Mouse (Mus musculus) splenic B cell, adult 2 months (primary cell): Measurements from ENCODE around the gene Aifm3.
A peak's percentile ranks its signal among the peaks of the same experiment; 100 is the strongest.

Experiments
- DNase-seq: peaks from one replicate; pipeline ENCODE4 v3.0.0-alpha.2; 2011; ENCODE audit warnings: low read depth, low spot score
- H3K27me3 ChIP-seq: 2 replicates; pipeline ENCODE4 v1.6.1; 2012; ENCODE audit warnings: mild to moderate bottlenecking, low read length, moderate library complexity, mixed read lengths; ENCODE audit not compliant: control insufficient read depth, poor library complexity, insufficient read depth, severe bottlenecking
- H3K36me3 ChIP-seq: 2 replicates; pipeline ENCODE4 v1.6.1; 2012; ENCODE audit warnings: mild to moderate bottlenecking, low read length, moderate library complexity, mixed read lengths; ENCODE audit not compliant: control insufficient read depth, poor library complexity, insufficient read depth, severe bottlenecking

The Aifm3 gene

DNA sequence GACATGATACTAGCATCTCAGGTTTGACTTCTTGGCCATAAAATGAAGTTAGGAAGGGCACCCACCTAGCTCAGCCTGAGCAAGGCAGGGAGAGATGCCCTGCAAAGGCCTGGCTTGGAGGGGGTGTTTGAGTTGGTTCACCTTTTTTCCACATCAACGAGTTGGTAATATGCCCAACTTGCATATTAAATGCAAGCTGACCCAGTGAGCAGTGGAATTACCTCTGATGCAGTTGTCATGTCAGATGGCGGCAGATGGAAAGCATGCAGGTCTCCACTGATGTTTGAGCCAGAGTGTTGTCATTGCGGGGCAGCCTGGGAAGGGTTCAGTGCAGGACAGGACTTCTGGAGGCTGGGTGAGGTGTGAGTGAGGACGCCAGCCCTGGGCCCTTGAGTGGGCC, 22.0 kb downstream of the Aifm3 start:
- DNase-seq = no peak
- Histone ChIP-seq H3K27me3 (no peaks in the 10 kb centered on the region), H3K36me3 (no peaks in the 10 kb centered on the region)

DNA sequence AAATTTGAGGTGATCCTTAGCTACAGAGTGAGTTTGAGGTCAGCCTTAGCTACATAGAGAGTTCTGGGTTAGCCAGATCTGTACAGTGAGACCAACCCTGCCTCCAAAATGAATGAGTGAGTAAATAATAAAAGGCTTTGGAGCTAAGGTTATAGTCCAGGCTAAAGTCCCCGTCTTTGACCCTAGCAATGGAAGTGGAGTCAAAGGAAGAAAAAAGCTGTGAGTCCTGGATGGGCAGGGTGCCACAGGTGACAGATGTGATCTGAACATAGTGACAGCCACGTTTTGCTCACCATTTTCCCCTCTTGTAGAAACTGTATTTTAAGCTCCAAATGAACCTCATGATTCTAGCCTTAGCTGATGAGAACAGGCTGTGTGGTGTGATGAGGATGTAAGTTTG, 29.5 kb downstream of the Aifm3 start:
- H3K27me3 ChIP-seq = no peaks in the 10 kb centered on the region
- DNase-seq = no peak
- peaks cover 11% of the 10 kb centered on the region for H3K36me3 ChIP-seq

DNA sequence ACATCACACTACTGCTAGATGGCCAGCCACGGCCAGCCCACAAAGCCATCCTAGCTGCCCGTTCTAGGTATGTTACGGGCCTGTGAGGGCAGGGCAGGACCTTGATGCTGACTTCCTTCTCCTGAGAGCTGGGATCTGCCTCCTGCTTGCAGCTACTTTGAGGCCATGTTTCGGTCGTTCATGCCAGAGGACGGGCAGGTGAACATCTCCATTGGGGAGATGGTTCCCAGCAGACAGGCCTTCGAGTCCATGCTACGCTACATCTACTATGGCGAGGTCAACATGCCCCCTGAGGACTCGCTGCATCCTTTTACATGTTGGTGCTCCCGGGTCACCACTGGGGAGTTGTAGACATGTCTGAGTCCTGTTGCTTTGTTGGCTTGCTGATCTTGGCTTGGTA, 34.7 kb downstream of the Aifm3 start:
- H3K27me3 ChIP-seq = no peaks in the 10 kb centered on the region
- DNase-seq = no peak
- H3K36me3 ChIP-seq = peaks cover 10% of the 10 kb centered on the region

DNA sequence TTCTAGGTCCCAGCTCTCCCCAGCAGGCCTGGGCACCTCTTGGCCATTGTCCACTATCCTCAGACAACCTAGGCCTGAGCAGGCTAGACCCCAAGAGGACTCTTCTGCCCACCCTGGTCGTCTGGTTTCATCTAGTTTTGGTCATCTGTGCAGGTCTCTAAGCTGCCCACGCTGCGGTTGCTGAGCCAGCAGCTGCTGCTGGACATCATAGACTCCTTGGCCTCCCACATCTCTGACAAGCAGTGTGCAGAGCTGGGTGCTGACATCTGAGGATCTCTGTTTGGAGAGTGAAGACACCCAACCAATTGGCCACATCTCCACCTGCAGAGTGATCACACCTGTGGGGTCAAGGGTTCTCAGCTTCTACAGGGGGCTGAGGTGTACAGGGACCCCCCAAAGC, 36.1 kb downstream of the Aifm3 start:
- DNase-seq = no peak
- peaks cover 8% of the 10 kb centered on the region for H3K36me3 ChIP-seq
- no peaks in the 10 kb centered on the region for H3K27me3 ChIP-seq

DNA sequence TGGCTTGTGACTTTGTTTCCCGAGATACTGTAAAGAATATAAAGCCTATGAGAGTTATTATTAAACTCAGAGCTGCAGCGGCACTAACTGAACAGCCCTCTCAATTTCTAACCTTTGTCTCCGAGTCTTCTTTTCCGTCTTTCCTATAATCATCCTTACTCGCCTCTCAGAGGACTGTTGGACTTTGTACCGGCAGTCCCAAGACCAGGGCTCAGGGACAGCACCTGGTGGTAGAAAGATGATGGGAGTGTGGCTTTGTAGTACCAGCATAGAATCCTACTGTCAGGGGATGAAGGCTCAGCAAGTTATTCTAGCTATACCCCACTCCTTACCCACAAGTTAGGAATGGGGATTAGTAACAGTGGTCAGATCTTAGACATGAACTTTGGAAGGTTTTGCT, 36.8 kb downstream of the Aifm3 start:
- no peak for DNase-seq
- Histone ChIP-seq H3K27me3 (no peaks in the 10 kb centered on the region), H3K36me3 (peaks cover 4% of the 10 kb centered on the region)

DNA sequence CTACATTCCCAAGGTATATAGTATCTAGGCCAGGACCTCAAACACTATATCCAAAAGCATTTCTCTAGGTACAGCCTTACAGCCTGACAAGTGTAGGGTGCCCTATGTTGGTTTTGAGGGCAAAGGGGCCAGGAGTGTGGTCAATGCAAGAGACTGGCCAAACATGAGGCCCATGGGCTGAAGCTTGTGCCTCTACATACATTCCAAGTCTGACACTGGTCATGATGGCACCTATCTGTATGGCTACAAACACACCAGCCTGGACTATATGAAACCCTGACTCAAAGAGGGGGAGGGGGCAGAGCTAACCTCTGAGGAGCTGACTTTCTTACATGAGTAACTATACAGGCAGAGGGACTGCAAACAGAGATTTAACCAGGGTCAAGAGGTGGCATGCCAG, 38.2 kb downstream of the Aifm3 start:
- DNase-seq = no peak
- Histone ChIP-seq H3K36me3 (peaks cover 2% of the 10 kb centered on the region; the same call in 1 of the 2 replicates), H3K27me3 (no peaks in the 10 kb centered on the region)

DNA sequence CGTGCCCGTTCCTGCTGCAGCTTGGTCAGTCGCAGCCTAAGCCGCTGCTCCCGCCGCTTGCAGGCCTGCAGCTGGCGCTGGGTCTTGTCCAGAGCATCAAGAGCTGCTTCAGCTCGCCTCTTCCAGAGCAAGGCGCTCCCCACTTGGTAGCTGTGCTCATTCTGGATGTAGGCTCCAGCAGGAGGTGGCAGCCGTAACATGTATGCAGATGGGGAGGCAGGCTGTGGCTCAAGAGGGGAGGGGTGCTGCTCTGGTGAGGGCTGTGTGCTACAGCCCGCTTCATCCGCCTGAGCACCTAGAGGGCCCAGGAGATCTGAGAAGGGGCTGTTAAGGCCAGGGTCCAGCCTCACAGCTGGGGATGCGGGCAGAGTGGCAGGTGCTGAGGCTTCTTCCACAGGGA, 38.9 kb downstream of the Aifm3 start:
- H3K36me3 ChIP-seq = peaks cover 2% of the 10 kb centered on the region; the same call in 1 of the 2 replicates
- no peak for DNase-seq
- H3K27me3 ChIP-seq = no peaks in the 10 kb centered on the region

DNA sequence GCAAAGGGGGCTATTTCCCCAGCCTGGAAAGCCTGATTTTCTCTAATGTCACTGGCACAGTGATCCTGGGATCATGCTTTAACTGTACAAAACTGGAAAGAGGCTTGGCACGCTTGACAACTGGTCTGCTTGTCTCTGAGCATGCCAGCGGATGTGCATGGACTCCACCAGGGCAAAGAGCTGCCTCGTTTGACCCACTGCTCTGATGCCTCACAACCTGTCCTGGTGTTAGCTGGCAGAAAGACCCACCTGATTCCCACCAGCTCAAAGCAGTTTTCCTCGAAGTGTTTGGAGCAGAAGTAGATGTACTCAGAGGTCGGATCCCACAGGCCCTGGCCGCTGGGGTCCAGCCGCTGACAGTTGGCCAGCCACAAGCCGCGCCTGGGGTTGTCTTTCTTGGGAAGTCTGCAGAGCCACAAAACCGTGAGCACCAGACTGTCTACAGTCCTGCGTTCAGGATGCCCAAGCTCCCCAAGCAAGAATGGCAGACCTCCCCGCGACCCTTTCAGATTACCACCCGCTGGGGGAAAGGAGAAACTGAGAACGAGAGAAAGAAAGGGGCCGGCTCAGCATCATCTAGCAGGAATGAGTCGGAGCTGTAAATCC, 40.7 kb downstream of the Aifm3 start:
- Histone ChIP-seq H3K36me3 (no peaks in the 10 kb centered on the region; the same call in 1 of the 2 replicates), H3K27me3 (no peaks in the 10 kb centered on the region)
- no peak for DNase-seq

DNA sequence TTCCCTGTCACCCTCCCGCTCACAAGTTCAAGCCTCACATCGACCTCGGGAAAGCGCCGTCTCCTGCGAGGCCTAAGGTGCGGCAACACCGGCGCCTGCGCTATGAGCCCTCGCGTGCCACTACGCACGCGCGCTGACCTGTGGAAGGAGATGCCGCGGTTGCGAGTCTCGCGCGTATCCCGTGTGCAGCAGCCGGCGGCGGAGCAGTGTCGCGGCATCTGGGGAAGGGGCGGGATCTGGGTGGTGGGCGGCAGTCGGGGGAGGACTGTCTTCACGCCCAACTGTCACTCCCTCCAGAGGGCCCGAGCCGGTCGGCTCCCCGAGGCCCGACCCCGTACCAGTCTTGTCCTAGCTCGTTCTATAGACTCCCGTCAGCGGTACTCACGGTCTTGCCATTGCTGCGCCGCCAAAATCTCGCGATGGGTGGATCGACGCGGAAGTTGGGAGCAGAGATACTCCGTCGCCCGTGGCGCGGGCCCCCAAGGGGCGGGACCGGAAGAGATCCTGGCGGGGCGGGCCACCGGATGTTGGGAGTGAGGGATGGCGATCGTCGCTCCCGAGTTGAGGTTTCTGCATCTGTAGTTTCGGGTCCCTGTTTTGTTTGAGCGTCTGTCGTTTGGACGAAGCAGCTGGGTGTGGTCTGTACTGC, 41.4 kb downstream of the Aifm3 start, which contains the start of gene Thap7:
Gene Thap7, minus strand, starts transcription at position 497 of the 649 bp plus-strand sequence.
- peak; percentile 96 for DNase-seq
- Histone ChIP-seq H3K36me3 (no peaks in the 10 kb centered on the region; the same call in 1 of the 2 replicates), H3K27me3 (no peaks in the 10 kb centered on the region)

DNA sequence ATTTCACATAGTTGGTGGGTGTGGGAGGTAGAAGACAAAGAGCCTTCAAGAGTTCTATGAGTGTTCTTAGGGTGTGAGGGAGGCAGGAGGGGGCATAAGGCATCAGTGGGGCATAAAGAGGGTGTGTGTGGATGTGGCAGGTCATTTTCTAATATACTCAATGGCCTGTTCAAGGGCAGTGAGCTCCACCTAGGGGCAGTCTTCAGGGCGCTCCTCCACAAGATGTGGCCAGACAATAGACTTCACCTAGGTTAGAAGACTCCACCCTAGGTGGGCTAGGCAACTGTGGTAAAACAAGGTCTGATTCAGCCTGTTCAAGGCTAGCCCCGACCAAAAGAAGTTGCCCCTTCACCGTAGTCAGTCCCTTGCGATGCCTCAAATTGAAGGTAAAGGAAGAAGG, 42.9 kb downstream of the Aifm3 start:
- Histone ChIP-seq H3K27me3 (no peaks in the 10 kb centered on the region), H3K36me3 (no peaks in the 10 kb centered on the region)
- peak; percentile 54 for DNase-seq

DNA sequence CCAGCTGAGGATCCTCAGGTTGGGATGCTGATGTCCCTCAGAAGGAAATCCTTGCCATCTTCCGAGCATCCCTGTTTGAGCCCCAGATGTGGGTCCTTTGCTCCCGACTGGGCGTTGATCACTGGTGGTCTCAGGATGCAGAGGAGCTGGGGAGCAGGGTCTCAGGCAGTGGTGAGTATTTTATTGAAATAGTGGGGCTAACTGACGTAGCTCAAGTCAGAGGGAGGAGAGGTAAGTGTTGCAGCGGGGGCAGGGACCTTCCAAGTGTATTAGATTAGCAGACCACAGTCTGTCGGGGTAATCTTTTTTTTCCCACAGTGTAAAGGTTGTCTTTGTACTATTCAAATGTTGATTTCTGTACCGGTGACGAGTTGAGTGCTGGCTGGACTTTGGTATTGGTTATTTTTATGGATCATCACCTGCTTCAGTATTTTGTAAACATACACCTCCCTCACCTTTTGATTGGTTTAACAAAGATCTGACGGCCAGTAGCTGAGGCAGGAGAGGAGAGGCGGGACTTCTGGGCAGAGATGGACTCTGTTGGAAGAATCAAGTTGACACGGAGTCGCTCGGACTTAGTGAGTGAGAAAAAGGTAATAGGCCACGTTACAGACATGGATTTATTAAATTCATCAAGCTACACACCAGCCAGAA, 43.4 kb downstream of the Aifm3 start:
- DNase-seq = no peak
- H3K27me3 ChIP-seq = no peaks in the 10 kb centered on the region
- H3K36me3 ChIP-seq = no peaks in the 10 kb centered on the region

DNA sequence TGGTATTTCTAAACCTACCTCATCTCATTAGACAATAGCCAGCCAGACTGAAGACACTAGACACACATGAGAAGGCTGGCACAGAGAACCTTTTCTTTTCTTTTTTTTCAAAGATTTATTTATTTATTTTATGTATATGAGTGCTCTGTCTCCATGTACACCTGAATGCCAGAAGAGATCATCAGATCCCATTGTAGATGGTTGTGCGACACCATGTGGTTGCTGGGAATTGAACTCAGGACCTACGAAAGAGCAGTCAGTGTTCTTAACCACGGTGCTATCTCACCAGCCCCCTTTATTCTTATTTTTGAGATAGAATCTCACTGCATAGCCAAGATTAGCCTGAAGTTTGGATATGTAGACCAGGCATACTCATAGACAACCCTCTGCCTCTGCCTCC, 47.2 kb downstream of the Aifm3 start:
- Histone ChIP-seq H3K36me3 (no peaks in the 10 kb centered on the region), H3K27me3 (no peaks in the 10 kb centered on the region)
- no peak for DNase-seq

DNA sequence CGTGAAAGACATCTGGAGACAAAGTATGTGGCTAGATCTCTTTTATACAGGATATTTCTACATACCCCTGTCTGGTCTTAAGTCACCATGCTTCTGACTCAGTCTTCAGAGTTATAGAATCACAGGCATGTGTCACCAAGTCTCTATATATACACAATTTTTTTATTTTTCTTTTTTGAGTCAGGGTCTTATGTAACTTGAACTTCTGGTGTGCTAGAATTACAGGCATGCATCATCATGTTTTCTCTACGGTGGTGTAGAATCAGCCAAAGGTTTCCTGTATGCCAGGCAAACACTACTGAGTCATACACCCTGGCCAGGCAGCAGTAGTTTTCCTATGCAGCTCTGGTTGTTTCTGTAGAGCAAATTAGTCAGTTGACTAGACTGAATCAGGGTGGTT, 53.2 kb downstream of the Aifm3 start:
- no peak for DNase-seq
- Histone ChIP-seq H3K27me3 (no peaks in the 10 kb centered on the region; the same call in 1 of the 2 replicates), H3K36me3 (no peaks in the 10 kb centered on the region)

DNA sequence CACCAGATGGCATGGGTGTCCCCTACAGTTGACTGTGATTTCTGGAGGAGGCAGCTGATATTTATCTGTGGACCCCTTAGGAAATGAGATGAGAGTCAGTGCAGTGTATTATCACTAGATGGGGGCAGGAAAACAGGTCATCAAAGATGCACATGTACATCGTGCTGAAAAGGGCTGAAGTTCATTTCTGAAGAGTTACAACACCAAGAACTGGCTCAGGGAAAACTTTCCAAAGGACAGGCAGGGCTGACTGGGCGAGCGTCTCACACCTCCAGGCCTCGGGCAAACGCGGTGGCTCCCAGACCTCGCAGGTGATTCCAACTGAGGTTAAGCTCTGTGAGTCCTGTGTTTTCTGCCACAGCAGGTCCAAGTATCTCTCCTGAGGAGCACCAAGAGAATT, 63.4 kb downstream of the Aifm3 start:
- Histone ChIP-seq H3K27me3 (no peaks in the 10 kb centered on the region), H3K36me3 (no peaks in the 10 kb centered on the region)
- DNase-seq = no peak

DNA sequence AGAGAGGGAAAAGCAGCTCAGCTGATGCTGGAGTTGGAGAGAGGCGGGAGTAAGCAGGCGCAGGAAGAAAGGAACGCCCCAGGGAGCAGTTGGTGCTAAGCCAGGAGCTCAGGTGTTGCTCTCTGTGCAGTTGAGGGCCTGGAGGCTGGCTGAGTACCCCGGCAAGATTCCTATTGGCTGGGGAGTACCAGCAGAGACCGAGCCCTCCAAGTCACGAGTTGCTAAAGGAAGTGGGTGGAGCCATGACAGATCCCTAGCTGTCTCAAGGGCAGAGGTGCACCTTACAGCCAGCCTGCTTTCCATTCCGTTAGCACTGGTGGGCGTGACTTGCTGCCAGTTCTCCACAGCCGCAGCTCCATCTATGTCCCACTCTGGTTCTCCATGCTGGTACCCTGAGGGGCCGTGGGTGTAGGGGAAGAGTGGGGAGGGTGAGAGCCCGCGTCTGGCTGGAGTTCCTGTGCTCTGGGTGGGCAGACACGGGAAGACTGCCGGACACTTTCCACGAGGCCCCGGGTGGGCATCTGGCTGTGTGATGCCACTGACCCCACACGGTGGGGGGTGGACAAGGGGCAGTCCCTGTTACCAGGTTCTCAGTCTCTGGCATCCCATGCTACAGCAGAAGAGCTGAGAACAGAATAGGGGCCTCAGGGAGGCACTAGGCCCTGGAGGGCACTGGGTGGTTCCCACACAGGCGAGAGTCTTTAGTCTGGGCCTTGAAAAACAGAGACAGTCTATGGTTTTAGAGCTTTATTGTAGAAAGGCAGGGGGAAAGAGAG, 64.7 kb downstream of the Aifm3 start:
- Histone ChIP-seq H3K27me3 (no peaks in the 10 kb centered on the region), H3K36me3 (no peaks in the 10 kb centered on the region)
- peak; percentile 92 for DNase-seq
